Mouse (Mus musculus) left cerebral cortex, adult 6 months (tissue): ENCODE data around the gene Cnpy2. TPM values are rescaled to one million over a fixed set of nuclear protein-coding genes. Genes with fewer than 3 reads are reported as not detected.

Experiments
- long read RNA-seq, 2 experiments: library from polyadenylated mRNA; unstranded; transcript quantifications; one replicate each; pipeline ENCODE4 v2.0.0; 2019 to 2020
- polyA plus RNA-seq: library from polyadenylated mRNA; unstranded; fragments of <200 nt; fragmentation: Nextera tagmentation; gene quantifications from 2 replicates; pipeline ENCODE4 v1.2.3, GENCODE M21; 2021

Cnpy2 gene
- 113 and 142 TPM in 2 replicates for polyA plus RNA-seq
- long read RNA-seq, experiment 1, transcript Cnpy2-202 (6 exons, 1,383 nt): major isoform, 38 of 43 reads
- long read RNA-seq, experiment 1, partial matches to known transcripts: 2 of 43 reads
- long read RNA-seq, experiment 1, other reads (novel, unspliced or antisense): 3 of 43 reads
- long read RNA-seq, experiment 2, transcript Cnpy2-202 (6 exons, 1,383 nt): major isoform, 79 of 99 reads
- long read RNA-seq, experiment 2, partial matches to known transcripts: 7 of 99 reads
- long read RNA-seq, experiment 2, other reads (novel, unspliced or antisense): 10 of 99 reads

GRCm38 (mm10) chr10:128322141-128323108, at the start of gene Cnpy2:
Gene Cnpy2 (plus strand): TSS chr10:128322459.

DNA sequence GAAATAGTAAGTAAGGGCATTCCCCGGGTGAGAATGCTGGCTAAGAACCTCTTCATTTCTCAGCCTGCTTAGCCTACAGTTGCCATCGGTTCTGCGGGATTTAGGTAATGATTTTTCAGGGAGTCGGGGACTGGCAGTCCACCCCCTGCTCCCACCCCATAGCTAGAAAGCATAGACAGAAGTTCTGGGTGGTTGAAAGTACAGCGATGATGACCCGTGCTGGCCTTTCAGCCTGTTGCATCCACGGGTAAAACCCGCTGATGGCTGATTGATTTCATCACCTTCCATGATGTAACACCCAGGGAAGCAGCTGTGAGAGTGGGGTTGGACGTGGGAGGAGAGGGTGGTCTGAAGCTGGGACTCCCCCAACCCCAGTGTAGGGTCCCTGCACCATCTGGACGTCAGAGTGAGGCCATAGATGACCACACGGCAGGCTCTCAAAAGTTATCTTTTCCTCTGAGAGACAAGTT, 23.5 kb upstream of the Cnpy2 start, which contains the start of gene Il23a:
TSS of gene Il23a (minus strand) at position 51 of the 470 bp plus-strand sequence.

DNA sequence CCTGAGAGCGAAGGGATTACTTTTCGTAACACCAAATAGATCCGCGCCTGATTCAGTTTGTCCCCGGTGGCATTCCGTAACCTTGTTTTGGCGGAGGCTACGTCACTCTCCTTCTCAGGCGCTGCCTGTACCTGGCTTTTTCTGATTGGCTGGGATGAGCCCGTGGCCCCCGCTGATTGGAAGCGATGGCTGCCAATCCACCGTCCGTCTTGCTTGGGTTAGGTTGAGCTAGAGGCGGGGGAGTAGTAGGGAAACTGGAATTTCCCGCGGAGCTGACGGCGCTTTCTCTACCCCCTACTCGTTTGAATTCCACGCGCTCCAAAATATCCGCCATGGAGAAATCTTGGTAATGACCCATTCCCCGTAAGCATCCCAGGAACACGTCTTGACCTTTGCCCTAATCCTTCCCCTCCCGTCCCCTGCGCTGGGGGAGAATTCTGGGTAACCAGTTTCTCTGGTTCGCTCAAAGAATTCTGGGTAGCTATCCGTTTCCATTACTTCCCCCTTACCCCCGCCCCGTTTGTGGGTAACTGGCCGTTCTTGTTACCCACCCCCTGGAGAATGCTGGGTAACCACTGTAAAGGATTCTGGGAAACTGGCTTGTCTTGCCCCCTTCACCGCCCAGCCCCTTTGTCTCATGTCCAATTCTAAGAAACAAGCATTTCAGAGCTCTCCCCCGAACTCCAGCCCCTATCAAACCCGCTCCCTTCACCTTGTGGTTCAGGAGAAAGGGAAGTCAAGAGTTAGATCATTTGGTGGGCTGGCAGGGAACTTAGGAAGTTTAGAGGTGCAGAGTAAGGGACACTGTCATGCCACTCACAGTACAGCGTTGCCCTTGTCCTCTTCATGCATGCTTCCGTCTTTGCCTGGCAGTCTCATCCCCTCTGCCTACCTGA, 18.9 kb upstream of the Cnpy2 start, which contains the start of gene Pan2:
TSS of gene Pan2 (plus strand) at position 210 of the 896 bp plus-strand sequence.

GRCm38 (mm10) chr10:128337306-128338181, 15.3 kb downstream of the Cnpy2 start, which contains the start of gene Cs:
Gene Cs (plus strand): TSS chr10:128337734.

GRCm38 (mm10) chr10:128368402-128369217, 46.4 kb downstream of the Cnpy2 start, which contains the start of gene Coq10a:
Gene Coq10a (minus strand): TSS chr10:128368997.

DNA sequence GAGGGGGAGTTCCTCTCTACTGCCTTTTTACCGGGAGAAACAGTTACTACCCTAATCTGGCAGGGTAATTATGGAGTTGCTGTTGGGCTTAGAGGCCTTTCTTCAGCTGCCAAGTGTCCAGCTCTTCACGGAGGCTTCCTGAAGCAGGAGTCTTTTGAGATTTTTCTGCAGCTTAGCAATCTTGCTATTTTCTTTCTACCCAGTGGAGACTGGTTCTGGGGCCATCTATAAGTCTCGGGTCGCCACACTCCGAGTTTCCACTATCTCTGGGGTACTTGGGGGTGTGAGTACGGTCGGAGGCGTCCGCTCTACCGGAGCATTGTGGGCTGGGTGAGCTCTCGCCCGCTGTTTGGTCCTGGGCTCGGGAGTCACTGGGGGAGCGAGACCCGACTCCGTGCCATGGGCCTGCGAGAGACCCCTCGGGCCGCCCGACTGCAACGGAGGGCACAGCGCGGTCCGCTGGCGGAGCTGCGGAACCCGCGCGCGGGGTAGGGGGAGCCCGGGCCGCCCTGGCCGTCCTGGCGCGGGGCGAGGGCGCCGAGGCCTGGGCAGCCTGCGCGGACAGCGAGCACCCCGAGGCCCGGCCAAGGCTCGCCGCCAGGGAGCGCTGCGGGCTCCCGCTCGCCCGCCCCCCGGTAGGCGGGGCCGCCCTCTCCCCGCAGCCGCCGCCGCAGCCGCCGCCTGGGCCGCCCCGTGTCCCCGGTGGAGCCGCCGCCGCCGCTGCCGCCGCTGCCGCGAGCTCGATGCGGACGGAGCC, 54.4 kb downstream of the Cnpy2 start, which contains the start of gene Ankrd52:
TSS of gene Ankrd52 (plus strand) at position 661 of the 757 bp plus-strand sequence.

Other genes with a start within 250 kb of the Cnpy2 start
- 1,781 and 2,018 TPM in 2 replicates for gene Atp5b, start 239.2 kb upstream of the Cnpy2 start, polyA plus RNA-seq
- 3.8 and 4.4 TPM in 2 replicates for gene Baz2a, start 230.9 kb upstream of the Cnpy2 start, polyA plus RNA-seq
- gene Rbms2, start 142.2 kb upstream of the Cnpy2 start, polyA plus RNA-seq: 3.7 and 5.3 TPM in 2 replicates
- 24.5 and 25.7 TPM in 2 replicates for gene Gls2, start 128.0 kb upstream of the Cnpy2 start, polyA plus RNA-seq
- gene Spryd4, start 110.7 kb upstream of the Cnpy2 start, polyA plus RNA-seq: 9.1 and 11.8 TPM in 2 replicates
- not detected in 2 replicates for gene Mip, start 96.6 kb upstream of the Cnpy2 start, polyA plus RNA-seq
- gene Timeless, start 90.4 kb upstream of the Cnpy2 start, polyA plus RNA-seq: 3.0 and 4.9 TPM in 2 replicates
- not detected in 2 replicates for gene Apon, start 68.4 kb upstream of the Cnpy2 start, polyA plus RNA-seq
- 0.09 TPM in 1 of 2 replicates, not detected in the other for gene Apof, start 53.8 kb upstream of the Cnpy2 start, polyA plus RNA-seq
- gene Stat2, start 51.9 kb upstream of the Cnpy2 start, polyA plus RNA-seq: 5.0 and 5.3 TPM in 2 replicates
- gene Il23a, start 23.7 kb upstream of the Cnpy2 start, polyA plus RNA-seq: 0.15 TPM in 1 of 2 replicates, not detected in the other
- 2.5 and 2.8 TPM in 2 replicates for gene Pan2, start 19.1 kb upstream of the Cnpy2 start, polyA plus RNA-seq
- 189 and 199 TPM in 2 replicates for gene Cs, start 15.3 kb downstream of the Cnpy2 start, polyA plus RNA-seq
- gene Coq10a, start 46.5 kb downstream of the Cnpy2 start, polyA plus RNA-seq: 20.7 and 55.1 TPM in 2 replicates
- gene Ankrd52, start 54.7 kb downstream of the Cnpy2 start, polyA plus RNA-seq: 5.9 and 11.9 TPM in 2 replicates
- gene Slc39a5, start 78.8 kb downstream of the Cnpy2 start, polyA plus RNA-seq: 0.25 and 0.39 TPM in 2 replicates
- 98.0 and 168 TPM in 2 replicates for gene Nabp2, start 89.0 kb downstream of the Cnpy2 start, polyA plus RNA-seq
- 67.9 and 86.2 TPM in 2 replicates for gene Rnf41, start 89.2 kb downstream of the Cnpy2 start, polyA plus RNA-seq
- gene Smarcc2, start 136.8 kb downstream of the Cnpy2 start, polyA plus RNA-seq: 61.2 and 108 TPM in 2 replicates
- gene Myl6, start 171.7 kb downstream of the Cnpy2 start, polyA plus RNA-seq: 1,011 and 1,043 TPM in 2 replicates
- gene Myl6b, start 176.2 kb downstream of the Cnpy2 start, polyA plus RNA-seq: 2.5 and 5.2 TPM in 2 replicates
- gene Esyt1, start 203.4 kb downstream of the Cnpy2 start, polyA plus RNA-seq: 2.4 and 3.7 TPM in 2 replicates
- 6.2 and 7.6 TPM in 2 replicates for gene Zc3h10, start 225.3 kb downstream of the Cnpy2 start, polyA plus RNA-seq
- 7,009 and 7,293 TPM in 2 replicates for gene Rpl41, start 226.8 kb downstream of the Cnpy2 start, polyA plus RNA-seq
- gene Pa2g4, start 243.5 kb downstream of the Cnpy2 start, polyA plus RNA-seq: 45.7 and 60.1 TPM in 2 replicates